In genomic region chr16:57733545-57733944, GRCm38 (mm10) we compare ENCODE assay signal across 17 mouse cellular contexts.
"Had no signal": no experiment of that assay in that cellular context is flagged by ENCODE, and none has a peak within 500 bp of the region (broad histone marks: within the 10 kb centered on the region; RNA-seq: fewer than 3 reads in every experiment).

No protein-coding gene starts in this region.

- H3K9ac ChIP-seq: liver, postnatal 0 days; lung, embryonic 15.5 days; midbrain, embryonic 12.5 days; neural tube, embryonic 12.5 days; stomach, embryonic 15.5 days had no signal

- H3K27me3 ChIP-seq: lung, embryonic 15.5 days; megakaryocyte, embryonic 14.5 days; midbrain, embryonic 12.5 days; neural tube, embryonic 12.5 days; stomach, embryonic 15.5 days had no signal

- H3K4me1 ChIP-seq: lung, embryonic 15.5 days; megakaryocyte, embryonic 14.5 days; midbrain, embryonic 12.5 days; neural tube, embryonic 12.5 days; stomach, embryonic 15.5 days had no signal

- H3K27ac ChIP-seq: lung, embryonic 15.5 days; macrophage; midbrain, embryonic 12.5 days; neural tube, embryonic 12.5 days; stomach, embryonic 15.5 days; stomach, postnatal 0 days had no signal

- H3K9me3 ChIP-seq: lung, embryonic 15.5 days; megakaryocyte, embryonic 14.5 days; midbrain, embryonic 12.5 days; neural tube, embryonic 12.5 days; stomach, embryonic 15.5 days had no signal

- H3K36me3 ChIP-seq: lung, embryonic 15.5 days; midbrain, embryonic 12.5 days; neural tube, embryonic 12.5 days; stomach, embryonic 15.5 days had no signal

- ATAC-seq: liver, postnatal 0 days; lung, postnatal 0 days had no signal

- DNase-seq: liver, postnatal 0 days; lung, adult 2 months; lung, postnatal 14 days; lung, postnatal 36 days; midbrain, embryonic 14.5 days; right cerebral cortex, postnatal 14 days; thymus, adult 2 months; thymus, postnatal 25 days; thymus, postnatal 4 days had no signal

- H3K4me2 ChIP-seq: lung, embryonic 15.5 days; midbrain, embryonic 12.5 days; neural tube, embryonic 12.5 days; stomach, embryonic 15.5 days had no signal

- H3K4me3 ChIP-seq: lung, embryonic 15.5 days; megakaryocyte, embryonic 14.5 days; midbrain, embryonic 12.5 days; neural tube, embryonic 12.5 days; stomach, embryonic 15.5 days had no signal
